Mouse (Mus musculus): ENCODE measurements at regions not wholly inside any gene's neighbourhood (a gene's known extent, or its start where the extent isn't known, plus 50 kb on each side); places are given as distances from the start of the nearest gene placed in this dataset. TPM values are rescaled to one million over a fixed set of nuclear protein-coding genes. Genes with fewer than 3 reads are reported as not detected.

DNA sequence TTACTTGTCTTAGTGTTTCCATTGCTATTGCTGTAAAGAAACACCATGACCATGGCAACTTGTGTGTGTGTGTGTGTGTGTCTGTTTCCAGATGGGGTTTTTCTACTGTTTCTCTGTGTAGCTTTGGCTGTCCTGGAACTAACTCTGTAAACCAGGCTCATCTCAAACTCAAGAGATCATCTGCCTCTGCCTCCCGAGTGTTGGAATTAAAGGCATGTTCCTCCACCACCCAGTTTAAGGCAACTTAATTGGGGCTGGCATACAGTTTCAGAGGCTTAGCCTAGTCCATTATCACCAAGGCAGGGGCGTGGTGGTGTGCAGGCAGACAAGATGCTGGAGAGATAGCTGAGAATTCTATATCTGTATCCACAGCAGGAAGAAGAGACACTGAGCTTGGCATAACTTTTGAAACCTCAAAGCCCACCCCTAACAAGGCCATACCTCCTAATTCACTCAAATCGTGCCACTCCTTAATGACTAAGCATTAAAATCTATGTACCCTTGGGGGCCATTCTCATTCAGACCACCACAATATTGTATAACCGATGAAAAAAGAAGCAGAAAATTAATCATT, 65.5 kb upstream of the Med14 start:
- 88% methylated on average over 4 of the region's 4 CpGs for WGBS
- Histone ChIP-seq H3K27ac (ENCODE audit: low read depth, low read length) (no peak overlapping the region), H3K4me3 (ENCODE audit: low read length) (no peak overlapping the region), H3K9me3 (ENCODE audit: control insufficient read depth, low read length) (no peaks in the 10 kb centered on the region), H3K9ac (ENCODE audit: low read depth, low read length) (no peak overlapping the region), H3K27me3 (replicated peaks; ENCODE audit: control insufficient read depth, insufficient read depth, low read length) (no peaks in the 10 kb centered on the region), H3K4me2 (ENCODE audit: low read length) (no peak overlapping the region), H3K4me1 (ENCODE audit: control insufficient read depth, insufficient read depth, low read depth, low read length) (no peaks in the 10 kb centered on the region), H3K36me3 (ENCODE audit: control insufficient read depth, insufficient read depth, low read length) (no peaks in the 10 kb centered on the region)
- ATAC-seq = no peak

DNA sequence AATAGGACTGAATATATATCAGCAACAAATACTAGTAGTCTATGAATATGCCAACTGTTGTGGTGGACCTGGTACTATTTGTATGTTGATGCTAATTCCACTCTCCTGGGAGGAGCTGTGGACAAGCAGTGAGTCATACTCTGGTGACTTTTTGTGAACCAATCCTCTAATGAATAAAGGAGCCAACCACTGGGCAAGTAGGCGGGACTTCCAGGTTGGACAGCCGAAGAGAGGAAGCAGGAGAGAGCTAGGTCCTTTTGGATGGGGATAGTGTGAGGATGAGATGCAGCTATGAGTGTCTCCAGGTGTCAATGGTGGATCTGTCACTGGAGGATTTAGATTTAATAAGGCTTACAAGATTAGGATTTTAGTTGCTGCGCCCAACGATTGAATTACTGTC, 64.8 kb upstream of the Med14 start:
- Histone ChIP-seq H3K9ac (ENCODE audit: low read depth, low read length) (no peak overlapping the region), H3K4me3 (ENCODE audit: low read length) (no peak overlapping the region), H3K27ac (ENCODE audit: low read depth, low read length) (no peak overlapping the region), H3K4me1 (ENCODE audit: control insufficient read depth, insufficient read depth, low read depth, low read length) (no peaks in the 10 kb centered on the region), H3K9me3 (ENCODE audit: control insufficient read depth, low read length) (no peaks in the 10 kb centered on the region), H3K4me2 (ENCODE audit: low read length) (no peak overlapping the region), H3K27me3 (replicated peaks; ENCODE audit: control insufficient read depth, insufficient read depth, low read length) (no peaks in the 10 kb centered on the region), H3K36me3 (ENCODE audit: control insufficient read depth, insufficient read depth, low read length) (no peaks in the 10 kb centered on the region)
- 92% methylated on average over 4 of the region's 4 CpGs for WGBS
- ATAC-seq = no peak

DNA sequence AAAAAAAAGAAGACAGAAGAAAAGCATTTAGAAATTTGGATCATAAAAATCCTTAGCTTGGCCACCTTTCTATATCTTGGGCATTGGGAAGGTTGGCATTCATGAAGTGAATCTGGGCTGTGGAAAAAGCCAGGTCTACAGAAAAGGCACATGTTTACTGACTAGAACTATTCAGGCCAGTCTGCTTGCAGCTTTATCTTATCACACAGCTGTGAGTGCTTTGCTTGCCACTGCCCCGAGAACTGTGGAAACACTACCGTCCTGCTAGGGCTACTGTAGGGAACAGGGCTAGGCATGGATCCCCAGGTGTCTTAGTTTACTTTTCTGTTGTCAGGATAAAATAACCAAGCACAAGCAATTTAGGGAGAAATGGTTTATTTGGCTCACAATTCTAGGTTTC, 63.4 kb upstream of the Med14 start:
- H3K4me1 ChIP-seq (ENCODE audit: control insufficient read depth, insufficient read depth, low read depth, low read length) = no peaks in the 10 kb centered on the region
- no peak overlapping the region for H3K9ac ChIP-seq (ENCODE audit: low read depth, low read length)
- no peaks in the 10 kb centered on the region for H3K27me3 ChIP-seq (replicated peaks; ENCODE audit: control insufficient read depth, insufficient read depth, low read length)
- ATAC-seq = no peak
- no peak overlapping the region for H3K4me3 ChIP-seq (ENCODE audit: low read length)
- no peaks in the 10 kb centered on the region for H3K9me3 ChIP-seq (ENCODE audit: control insufficient read depth, low read length)
- H3K4me2 ChIP-seq (ENCODE audit: low read length) = no peak overlapping the region
- WGBS = 80% methylated on average over 2 of the region's 2 CpGs
- H3K27ac ChIP-seq (ENCODE audit: low read depth, low read length) = no peak overlapping the region
- no peaks in the 10 kb centered on the region for H3K36me3 ChIP-seq (ENCODE audit: control insufficient read depth, insufficient read depth, low read length)

DNA sequence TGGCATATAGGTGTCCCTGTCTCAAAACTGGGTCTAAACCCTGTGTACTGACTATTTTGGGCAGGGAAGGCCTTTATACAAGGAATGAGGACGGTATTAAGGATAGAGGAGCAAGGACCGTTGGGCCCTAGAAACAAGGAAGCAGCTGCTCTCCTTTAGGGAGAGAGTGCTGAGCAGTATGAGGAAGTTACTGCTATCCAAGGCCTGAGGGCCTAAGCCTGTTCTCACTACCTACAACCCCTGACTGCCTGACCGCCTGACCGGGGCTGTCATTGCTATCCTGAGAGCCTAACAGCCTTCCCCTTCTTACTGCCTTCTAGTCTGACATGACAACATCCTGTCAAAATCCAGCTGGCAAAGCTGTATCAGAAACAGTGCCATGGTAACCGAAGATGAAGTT, 62.6 kb upstream of the Med14 start:
- Histone ChIP-seq H3K36me3 (ENCODE audit: control insufficient read depth, insufficient read depth, low read length) (no peaks in the 10 kb centered on the region), H3K27me3 (replicated peaks; ENCODE audit: control insufficient read depth, insufficient read depth, low read length) (no peaks in the 10 kb centered on the region), H3K9ac (ENCODE audit: low read depth, low read length) (no peak overlapping the region), H3K27ac (ENCODE audit: low read depth, low read length) (no peak overlapping the region), H3K4me2 (ENCODE audit: low read length) (no peak overlapping the region), H3K4me1 (ENCODE audit: control insufficient read depth, insufficient read depth, low read depth, low read length) (no peaks in the 10 kb centered on the region), H3K4me3 (ENCODE audit: low read length) (no peak overlapping the region), H3K9me3 (ENCODE audit: control insufficient read depth, low read length) (no peaks in the 10 kb centered on the region)
- no peak for ATAC-seq
- WGBS = 89% methylated on average over 5 of the region's 5 CpGs

DNA sequence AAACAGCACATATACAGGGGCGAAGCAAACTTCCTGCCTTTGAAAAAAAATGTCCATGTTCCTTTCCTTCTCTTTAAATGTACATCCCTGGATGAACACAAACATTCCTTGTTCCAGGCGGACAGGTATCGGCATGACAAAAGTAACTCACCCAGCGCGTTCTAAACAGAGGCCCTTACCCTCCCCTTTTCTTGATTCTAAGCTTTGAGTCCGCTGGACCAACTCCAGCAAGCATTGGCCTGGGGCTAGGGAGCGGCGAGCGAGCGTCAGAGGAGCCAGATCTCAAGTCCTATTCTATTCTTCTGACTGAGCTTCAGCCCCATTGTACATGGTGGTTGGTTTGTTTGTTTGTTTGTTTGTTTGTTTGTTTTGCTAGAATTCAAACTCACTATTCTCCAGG, 60.9 kb upstream of the Med14 start:
- H3K4me3 ChIP-seq (ENCODE audit: low read length) = no peak overlapping the region
- no peaks in the 10 kb centered on the region for H3K9me3 ChIP-seq (ENCODE audit: control insufficient read depth, low read length)
- no peak for ATAC-seq
- no peaks in the 10 kb centered on the region for H3K36me3 ChIP-seq (ENCODE audit: control insufficient read depth, insufficient read depth, low read length)
- no peaks in the 10 kb centered on the region for H3K4me1 ChIP-seq (ENCODE audit: control insufficient read depth, insufficient read depth, low read depth, low read length)
- no peak overlapping the region for H3K27ac ChIP-seq (ENCODE audit: low read depth, low read length)
- 60% methylated on average over 10 of the region's 10 CpGs for WGBS
- no peak overlapping the region for H3K9ac ChIP-seq (ENCODE audit: low read depth, low read length)
- H3K4me2 ChIP-seq (ENCODE audit: low read length) = no peak overlapping the region
- no peaks in the 10 kb centered on the region for H3K27me3 ChIP-seq (replicated peaks; ENCODE audit: control insufficient read depth, insufficient read depth, low read length)

DNA sequence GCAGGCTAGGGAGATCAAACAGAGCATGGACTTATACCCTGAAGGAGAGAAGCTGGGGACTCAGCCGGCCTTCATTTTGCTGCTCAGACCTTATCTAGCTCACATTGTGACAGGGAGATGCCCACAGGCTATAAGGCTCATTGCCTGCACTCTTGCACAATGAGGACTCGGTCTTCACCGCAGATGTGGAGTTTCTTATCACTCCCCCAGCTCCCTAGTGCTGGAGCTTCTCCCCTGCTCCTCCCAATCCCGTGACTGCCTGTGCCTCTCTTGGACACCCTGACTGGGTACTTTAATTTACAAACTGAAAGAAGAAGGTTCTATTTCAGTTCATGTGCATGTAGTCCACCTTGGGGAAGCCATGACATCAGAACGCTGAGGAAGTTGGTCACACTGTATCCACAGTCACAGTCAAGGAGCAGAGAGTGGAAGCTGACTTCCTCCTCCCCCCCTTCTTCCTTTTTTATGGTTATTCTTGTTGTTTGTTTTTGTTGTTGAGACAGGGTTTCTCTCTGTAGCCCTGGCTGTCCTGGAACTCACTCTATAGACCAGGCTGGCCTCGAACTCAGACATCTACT, 51.3 kb upstream of the Med14 start:
- H3K27me3 ChIP-seq (replicated peaks; ENCODE audit: control insufficient read depth, insufficient read depth, low read length) = no peaks in the 10 kb centered on the region
- H3K4me2 ChIP-seq (ENCODE audit: low read length) = no peak overlapping the region
- no peaks in the 10 kb centered on the region for H3K4me1 ChIP-seq (ENCODE audit: control insufficient read depth, insufficient read depth, low read depth, low read length)
- no peaks in the 10 kb centered on the region for H3K36me3 ChIP-seq (ENCODE audit: control insufficient read depth, insufficient read depth, low read length)
- no peak overlapping the region for H3K4me3 ChIP-seq (ENCODE audit: low read length)
- no peak overlapping the region for H3K27ac ChIP-seq (ENCODE audit: low read depth, low read length)
- H3K9me3 ChIP-seq (ENCODE audit: control insufficient read depth, low read length) = no peaks in the 10 kb centered on the region
- WGBS = 74% methylated on average over 6 of the region's 6 CpGs
- ATAC-seq = no peak
- no peak overlapping the region for H3K9ac ChIP-seq (ENCODE audit: low read depth, low read length)

Small RNAs in the stretch of these regions (microRNA-seq; reads per million reads assigned to microRNA genes)
- gene Gm25063 = not detected
